Mouse (Mus musculus) olfactory bulb, adult 2 months (tissue): ENCODE results near the gene Pom121l2.

Experiments
- CTCF ChIP-seq: fragments of 200-500 bp; IDR thresholded peaks from 2 replicates; pipeline ENCODE4 v1.5.1; 2012; ENCODE audit warnings: low read depth, mild to moderate bottlenecking, low read length, moderate library complexity; ENCODE audit not compliant: insufficient read depth
- POLR2A ChIP-seq: fragments of 200-500 bp; IDR thresholded peaks from 2 replicates; pipeline ENCODE4 v1.6.1; 2012; ENCODE audit warnings: mild to moderate bottlenecking, low read depth, low read length, moderate library complexity; ENCODE audit not compliant: insufficient read depth

GRCm38 (mm10) chr13:22029928-22030327 lies 48.9 kb downstream of the Pom121l2 start:
- TF ChIP-seq CTCF (no peak), POLR2A (no peak)
